Mouse (Mus musculus): ENCODE results near the gene Aldh3b3.

DNA sequence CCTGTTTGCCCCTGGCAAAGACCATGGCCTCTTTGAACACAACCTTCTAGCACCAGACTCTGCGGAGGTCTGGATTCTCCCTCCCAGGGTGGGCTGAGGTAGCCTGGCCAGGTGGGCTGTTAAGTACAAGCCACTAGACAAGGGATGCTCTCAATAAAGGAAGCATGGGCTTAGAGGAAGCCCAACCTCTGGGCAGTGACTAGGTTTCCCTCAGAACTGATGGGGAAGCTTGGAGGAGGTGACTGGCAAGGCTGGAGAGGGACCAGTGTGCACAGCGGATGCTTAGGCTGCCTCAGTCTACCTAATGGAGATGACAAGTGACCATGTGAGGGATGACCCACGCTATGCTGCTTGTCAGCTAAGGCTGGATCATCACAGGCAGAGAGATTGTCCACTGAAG is 33.5 kb downstream of the Aldh3b3 start:
- TF ChIP-seq POLR2A (IDR thresholded peaks at IDR 0.05; ENCODE audit: low read depth, low read length) (no peak), CTCF (IDR thresholded peaks at IDR 0.05; ENCODE audit: extremely low read depth, insufficient read depth, insufficient read length, insufficient replicate concordance) (no peak)
